Mouse (Mus musculus) hindbrain, embryonic 13.5 days (tissue): ENCODE measurements at regions not wholly inside any gene's neighbourhood (a gene's known extent, or its start where the extent isn't known, plus 50 kb on each side); places are given as distances from the start of the nearest gene placed in this dataset.
A peak's percentile ranks its signal among the peaks of the same experiment; 100 is the strongest.

ENCODE experiments used
- ATAC-seq: fragments of 200-750 bp; cut with Nextera tagmentation; 2 replicates; pipeline ENCODE4 v1.8.0; 2017; ENCODE audit warnings: moderate TSS enrichment; ENCODE audit not compliant: low FRiP score
- H3K27ac ChIP-seq: fragments of 300-500 bp; sonication (generic); 2 replicates; pipeline ENCODE4 v1.5.1; 2015; ENCODE audit warnings: inconsistent platforms, mild to moderate bottlenecking, moderate library complexity
- H3K27me3 ChIP-seq: fragments of 300-500 bp; sonication (generic); 2 replicates; pipeline ENCODE4 v1.6.1; 2015; ENCODE audit warnings: mild to moderate bottlenecking, inconsistent platforms
- H3K36me3 ChIP-seq: fragments of 300-500 bp; sonication (generic); 2 replicates; pipeline ENCODE4 v1.6.1; 2015; ENCODE audit warnings: mild to moderate bottlenecking, inconsistent platforms
- H3K4me1 ChIP-seq: fragments of 300-500 bp; sonication (generic); replicated peaks from 2 replicates; pipeline ENCODE4 v1.6.1; 2015; ENCODE audit warnings: inconsistent platforms
- H3K4me2 ChIP-seq: fragments of 300-500 bp; sonication (generic); 2 replicates; pipeline ENCODE4 v1.6.1; 2015; ENCODE audit warnings: inconsistent platforms, mild to moderate bottlenecking, moderate library complexity
- H3K4me3 ChIP-seq: fragments of 300-500 bp; sonication (generic); 2 replicates; pipeline ENCODE4 v1.5.1; 2015; ENCODE audit warnings: mild to moderate bottlenecking, inconsistent platforms
- H3K9ac ChIP-seq: fragments of 300-500 bp; sonication (generic); 2 replicates; pipeline ENCODE4 v1.6.1; 2015; ENCODE audit warnings: mild to moderate bottlenecking, inconsistent platforms
- H3K9me3 ChIP-seq: fragments of 300-500 bp; sonication (generic); 2 replicates; pipeline ENCODE4 v1.6.1; 2016; ENCODE audit warnings: inconsistent platforms
- WGBS: fragments of 180-500 bp; shearing (Covaris S2); methylation state at CpG from one replicate; pipeline ENCODE4 v1.1.7; 2015; 5-methylcytosine and 5-hydroxymethylcytosine counted together

- Histone ChIP-seq H3K9me3 (peaks cover 8% of the 10 kb centered on the region), H3K4me3 (no peak overlapping the region), H3K27me3 (no peaks in the 10 kb centered on the region), H3K36me3 (no peaks in the 10 kb centered on the region), H3K4me2 (no peak overlapping the region), H3K27ac (no peak overlapping the region), H3K4me1 (no peaks in the 10 kb centered on the region), H3K9ac (no peak overlapping the region)
- WGBS, result 93% methylated on average over 5 of the region's 5 CpGs
- ATAC-seq, result no peak
Measured at GRCm38 (mm10) chr1:118741286-118741685, 113.5 kb downstream of the Tfcp2l1 start.

GRCm38 (mm10) chr1:118748196-118748595 lies 120.5 kb downstream of the Tfcp2l1 start:
- no peak overlapping the region for H3K27ac ChIP-seq
- H3K36me3 ChIP-seq, result no peaks in the 10 kb centered on the region
- H3K4me3 ChIP-seq, result no peak overlapping the region
- 70% methylated on average over 5 of the region's 5 CpGs for WGBS
- no peaks in the 10 kb centered on the region for H3K4me1 ChIP-seq
- no peak overlapping the region for H3K9ac ChIP-seq
- no peaks in the 10 kb centered on the region for H3K27me3 ChIP-seq
- H3K4me2 ChIP-seq, result no peak overlapping the region
- no peak for ATAC-seq
- peaks cover under 1% of the 10 kb centered on the region; the same call in 1 of the 2 replicates for H3K9me3 ChIP-seq

- Histone ChIP-seq H3K4me2 (no peak overlapping the region), H3K9me3 (no peaks in the 10 kb centered on the region), H3K4me1 (0 out of 2 replicates have a peak, but pooled peaks cover 4% of the 10 kb centered on the region), H3K36me3 (no peaks in the 10 kb centered on the region), H3K9ac (no peak overlapping the region), H3K27ac (no peak overlapping the region), H3K4me3 (no peak overlapping the region), H3K27me3 (no peaks in the 10 kb centered on the region)
- ATAC-seq, result no peak
- WGBS, result 87% methylated on average over 3 of the region's 3 CpGs
Measured at GRCm38 (mm10) chr1:118752869-118753268, 125.1 kb downstream of the Tfcp2l1 start.

GRCm38 (mm10) chr1:118756171-118756865 lies 128.6 kb downstream of the Tfcp2l1 start:
- 59% methylated on average over 9 of the region's 9 CpGs for WGBS
- ATAC-seq, result no peak
- H3K4me3 ChIP-seq, result no peak overlapping the region

GRCm38 (mm10) chr1:118757340-118758030 lies 129.7 kb downstream of the Tfcp2l1 start:
- Histone ChIP-seq H3K9me3 (no peaks in the 10 kb centered on the region), H3K36me3 (no peaks in the 10 kb centered on the region), H3K27ac (no peak overlapping the region), H3K9ac (no peak overlapping the region), H3K4me2 (no peak overlapping the region), H3K27me3 (no peaks in the 10 kb centered on the region), H3K4me3 (no peak overlapping the region), H3K4me1 (peaks cover 8% of the 10 kb centered on the region)
- WGBS, result 75% methylated on average over 4 of the region's 4 CpGs
- no peak for ATAC-seq

More at GRCm38 (mm10) chr1:118756171-118756865, 128.6 kb downstream of the Tfcp2l1 start:
- no peak overlapping the region for H3K9ac ChIP-seq
- no peak overlapping the region for H3K27ac ChIP-seq
- no peak overlapping the region for H3K4me2 ChIP-seq
- H3K36me3 ChIP-seq, result no peaks in the 10 kb centered on the region
- no peaks in the 10 kb centered on the region for H3K27me3 ChIP-seq
- peaks cover 8% of the 10 kb centered on the region for H3K4me1 ChIP-seq
- no peaks in the 10 kb centered on the region for H3K9me3 ChIP-seq

- Histone ChIP-seq H3K4me2 (no peak overlapping the region), H3K36me3 (no peaks in the 10 kb centered on the region), H3K9me3 (no peaks in the 10 kb centered on the region), H3K9ac (no peak overlapping the region), H3K4me1 (peaks cover 8% of the 10 kb centered on the region), H3K27me3 (no peaks in the 10 kb centered on the region), H3K27ac (no peak overlapping the region), H3K4me3 (no peak overlapping the region)
- WGBS, result 71% methylated on average over 4 of the region's 4 CpGs
- ATAC-seq, result no peak
Measured at GRCm38 (mm10) chr1:118758031-118758400, 130.3 kb downstream of the Tfcp2l1 start.

- 31% methylated on average over 7 of the region's 7 CpGs for WGBS
- Histone ChIP-seq H3K36me3 (no peaks in the 10 kb centered on the region), H3K9ac (no peak overlapping the region), H3K4me3 (no peak overlapping the region), H3K4me1 (peaks cover 8% of the 10 kb centered on the region), H3K4me2 (no peak overlapping the region), H3K27ac (no peak overlapping the region), H3K27me3 (no peaks in the 10 kb centered on the region), H3K9me3 (no peaks in the 10 kb centered on the region)
- ATAC-seq, result peak; percentile 86
Measured at GRCm38 (mm10) chr1:118759141-118759932, 131.6 kb downstream of the Tfcp2l1 start.

- Histone ChIP-seq H3K9ac (no peak overlapping the region), H3K9me3 (no peaks in the 10 kb centered on the region), H3K27me3 (peaks cover 6% of the 10 kb centered on the region; the same call in 1 of the 2 replicates), H3K4me1 (no peaks in the 10 kb centered on the region), H3K27ac (no peak overlapping the region), H3K4me2 (no peak overlapping the region), H3K36me3 (no peaks in the 10 kb centered on the region), H3K4me3 (no peak overlapping the region)
- WGBS, result 72% methylated on average over 9 of the region's 9 CpGs
- no peak for ATAC-seq
Measured at GRCm38 (mm10) chr1:118765525-118765924, 137.8 kb downstream of the Tfcp2l1 start.

- Histone ChIP-seq H3K4me2 (no peak overlapping the region), H3K4me1 (no peaks in the 10 kb centered on the region), H3K9ac (no peak overlapping the region), H3K36me3 (no peaks in the 10 kb centered on the region), H3K9me3 (no peaks in the 10 kb centered on the region), H3K27me3 (peaks cover 17% of the 10 kb centered on the region; the same call in 1 of the 2 replicates), H3K27ac (no peak overlapping the region), H3K4me3 (no peak overlapping the region)
- ATAC-seq, result 0 out of 2 replicates have a peak, but pooled peaks have one; percentile 18
- 26% methylated on average over 4 of the region's 4 CpGs for WGBS
Measured at GRCm38 (mm10) chr1:118768831-118769230, 141.1 kb downstream of the Tfcp2l1 start.

GRCm38 (mm10) chr1:118772261-118772660 lies 144.5 kb downstream of the Tfcp2l1 start:
- Histone ChIP-seq H3K27me3 (peaks cover 29% of the 10 kb centered on the region), H3K36me3 (no peaks in the 10 kb centered on the region), H3K4me3 (no peak overlapping the region), H3K4me1 (peaks cover 24% of the 10 kb centered on the region), H3K9me3 (no peaks in the 10 kb centered on the region), H3K4me2 (no peak overlapping the region), H3K9ac (no peak overlapping the region), H3K27ac (no peak overlapping the region)
- ATAC-seq, result no peak
- 17% methylated on average over 9 of the region's 9 CpGs for WGBS

GRCm38 (mm10) chr1:118776594-118777441 lies 149.1 kb downstream of the Tfcp2l1 start:
- no peak overlapping the region for H3K4me2 ChIP-seq
- H3K4me3 ChIP-seq, result no peak overlapping the region
- no peaks in the 10 kb centered on the region for H3K36me3 ChIP-seq
- 25% methylated on average over 10 of the region's 10 CpGs for WGBS
- peaks cover 24% of the 10 kb centered on the region for H3K4me1 ChIP-seq
- no peaks in the 10 kb centered on the region for H3K9me3 ChIP-seq
- peak; percentile 83 for ATAC-seq
- H3K9ac ChIP-seq, result no peak overlapping the region; the same call in 1 of the 2 replicates
- H3K27ac ChIP-seq, result peak overlapping the region; percentile 69
- peaks cover 20% of the 10 kb centered on the region for H3K27me3 ChIP-seq
